Mouse (Mus musculus) B cell, adult 2 months (primary cell): Measurements from ENCODE around the gene Lin54.

Experiments used
- DNase-seq, 2 experiments: peaks; one replicate each; pipeline ENCODE4 v3.0.0; 2022

Gene Lin54

DNA sequence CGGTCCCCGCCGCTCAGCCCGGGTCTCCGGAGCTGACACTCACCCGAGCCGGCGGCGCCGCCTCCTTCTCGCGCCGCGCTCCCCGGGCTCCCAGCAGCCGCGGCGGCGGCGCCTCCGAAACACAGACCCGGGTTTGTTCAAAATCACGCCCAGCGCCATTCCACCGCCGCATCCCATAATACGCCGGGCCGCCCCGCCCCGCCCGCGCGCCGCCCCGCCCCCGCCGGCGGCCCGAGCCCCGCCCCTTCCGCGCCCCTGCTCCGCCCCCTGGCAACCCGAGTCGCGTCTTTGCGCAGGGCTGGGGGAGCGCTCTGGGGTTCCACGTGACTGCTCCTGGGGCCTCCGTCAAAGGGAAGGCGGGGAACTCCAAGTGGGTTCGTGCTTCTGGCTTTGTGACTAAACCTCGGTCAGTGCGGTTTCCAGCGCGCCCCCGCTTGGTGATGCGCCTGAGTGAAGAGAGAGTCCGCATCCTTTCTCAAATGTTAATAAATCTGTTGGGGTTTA, at the start of gene Lin54:
Gene Lin54, minus strand, starts transcription at position 182 of the 504 bp plus-strand sequence.
- DNase-seq, result peak; percentile 90 to 93

DNA sequence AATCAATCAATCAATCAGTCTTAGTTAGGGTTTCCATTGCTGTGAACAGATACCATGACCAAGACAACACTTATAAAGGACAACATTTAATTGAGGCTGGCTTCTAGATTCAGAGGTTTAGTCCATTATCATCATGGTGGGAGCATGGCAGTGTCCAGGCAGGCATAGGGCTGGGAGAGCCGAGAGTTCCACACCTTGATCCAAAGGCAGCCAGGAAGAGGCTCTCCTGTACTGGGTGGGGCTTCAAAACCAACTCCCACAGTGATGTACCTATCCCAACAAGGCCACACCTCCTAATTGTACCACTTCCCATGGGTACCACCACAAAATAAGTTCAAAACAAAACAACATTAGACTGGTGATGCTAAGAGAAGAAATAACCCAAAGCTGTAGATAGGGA, 49.7 kb upstream of the Lin54 start:
- DNase-seq, result no peak

GRCm38 (mm10) chr5:100549311-100549710, 48.9 kb upstream of the Lin54 start:
- no peak for DNase-seq

GRCm38 (mm10) chr5:100548236-100548635, 47.8 kb upstream of the Lin54 start:
- DNase-seq, result no peak

GRCm38 (mm10) chr5:100546294-100547080, 46.0 kb upstream of the Lin54 start:
- peak; percentile 63 for DNase-seq

GRCm38 (mm10) chr5:100536638-100537037, 36.2 kb upstream of the Lin54 start:
- DNase-seq, result peak; percentile 59 to 64

DNA sequence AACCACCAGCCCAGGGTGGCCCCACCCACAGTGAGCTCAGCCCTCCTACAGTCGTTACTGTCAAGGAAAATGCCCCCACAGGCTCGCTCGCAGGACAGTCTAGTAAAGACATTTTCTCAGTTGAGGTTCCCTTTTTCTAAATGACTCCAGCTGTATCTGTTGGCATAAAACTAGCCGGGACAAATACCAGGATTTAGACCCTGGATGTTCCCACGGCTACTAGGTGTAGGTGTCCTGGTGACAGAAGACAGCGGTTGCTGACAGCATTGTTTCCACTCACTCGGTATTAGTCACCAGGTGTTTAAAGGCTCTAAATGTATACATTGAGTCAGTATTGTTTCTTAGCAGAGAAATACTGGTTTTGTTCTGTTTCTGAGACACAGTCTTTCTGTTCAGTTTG, 35.4 kb upstream of the Lin54 start:
- DNase-seq, result no peak

- DNase-seq, result peak; percentile 68 to 72
These were observed 25.7 kb upstream of the Lin54 start for GRCm38 (mm10) chr5:100526164-100526563.

GRCm38 (mm10) chr5:100525620-100526019, 25.2 kb upstream of the Lin54 start:
- no peak for DNase-seq

DNA sequence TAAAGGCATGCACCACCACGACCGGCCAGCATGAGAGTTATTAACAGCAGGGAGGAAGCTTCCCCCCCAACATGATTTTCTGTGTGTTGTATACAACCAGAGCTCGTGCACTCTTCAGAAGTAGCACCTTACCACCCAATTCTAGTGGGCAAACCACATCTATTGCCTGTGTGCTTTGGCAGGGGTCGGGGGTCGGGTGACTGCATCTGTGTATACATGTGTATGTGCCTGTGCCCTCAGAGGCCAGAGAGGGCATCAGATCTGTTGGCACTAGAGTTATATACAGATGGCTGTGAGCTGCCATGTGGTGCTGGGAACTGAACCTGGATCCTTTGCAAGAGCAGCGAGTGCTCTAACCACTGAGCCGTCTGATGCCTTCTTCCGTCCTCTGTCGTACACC, 24.5 kb upstream of the Lin54 start:
- no peak for DNase-seq

DNA sequence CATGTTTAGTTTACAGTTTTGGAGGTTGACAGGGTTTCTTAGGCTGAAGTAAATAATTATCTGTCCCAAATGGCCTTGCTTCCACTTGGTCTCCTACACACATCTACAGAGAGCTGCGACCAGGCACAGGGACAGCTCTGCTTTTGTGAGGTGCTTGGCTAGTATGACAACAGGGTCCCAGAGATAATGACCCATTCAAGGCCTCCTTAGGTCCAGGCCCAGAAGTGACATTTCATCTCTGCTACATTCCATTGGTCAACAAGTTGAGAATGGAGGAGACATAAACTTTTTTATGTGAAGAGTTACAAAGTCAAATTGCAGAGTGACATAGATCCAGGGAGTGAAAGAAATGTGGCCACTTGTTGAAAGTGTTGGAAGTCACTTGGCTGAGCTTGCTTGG, 22.9 kb upstream of the Lin54 start:
- DNase-seq, result no peak

- no peak for DNase-seq
These were observed 19.8 kb upstream of the Lin54 start for GRCm38 (mm10) chr5:100520223-100520622.

DNA sequence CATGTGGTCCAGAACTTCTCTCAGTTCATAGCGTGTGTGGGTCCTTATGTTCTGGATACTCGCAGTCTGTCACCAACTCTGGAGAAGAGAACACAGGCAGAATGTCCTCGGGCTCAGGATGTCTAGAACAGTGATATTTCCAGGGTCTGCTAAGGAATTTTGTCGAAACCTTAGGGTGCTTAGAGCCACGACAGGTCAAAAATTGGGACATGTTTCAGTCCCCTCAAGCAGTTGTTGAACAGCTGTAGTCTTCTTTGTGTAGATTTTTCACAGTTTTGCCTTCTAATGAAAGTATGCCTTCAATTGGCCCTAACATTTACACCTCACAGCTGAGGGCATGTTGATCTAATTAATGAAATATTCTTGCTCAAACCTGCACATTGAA, 18.6 kb upstream of the Lin54 start:
- no peak for DNase-seq

DNA sequence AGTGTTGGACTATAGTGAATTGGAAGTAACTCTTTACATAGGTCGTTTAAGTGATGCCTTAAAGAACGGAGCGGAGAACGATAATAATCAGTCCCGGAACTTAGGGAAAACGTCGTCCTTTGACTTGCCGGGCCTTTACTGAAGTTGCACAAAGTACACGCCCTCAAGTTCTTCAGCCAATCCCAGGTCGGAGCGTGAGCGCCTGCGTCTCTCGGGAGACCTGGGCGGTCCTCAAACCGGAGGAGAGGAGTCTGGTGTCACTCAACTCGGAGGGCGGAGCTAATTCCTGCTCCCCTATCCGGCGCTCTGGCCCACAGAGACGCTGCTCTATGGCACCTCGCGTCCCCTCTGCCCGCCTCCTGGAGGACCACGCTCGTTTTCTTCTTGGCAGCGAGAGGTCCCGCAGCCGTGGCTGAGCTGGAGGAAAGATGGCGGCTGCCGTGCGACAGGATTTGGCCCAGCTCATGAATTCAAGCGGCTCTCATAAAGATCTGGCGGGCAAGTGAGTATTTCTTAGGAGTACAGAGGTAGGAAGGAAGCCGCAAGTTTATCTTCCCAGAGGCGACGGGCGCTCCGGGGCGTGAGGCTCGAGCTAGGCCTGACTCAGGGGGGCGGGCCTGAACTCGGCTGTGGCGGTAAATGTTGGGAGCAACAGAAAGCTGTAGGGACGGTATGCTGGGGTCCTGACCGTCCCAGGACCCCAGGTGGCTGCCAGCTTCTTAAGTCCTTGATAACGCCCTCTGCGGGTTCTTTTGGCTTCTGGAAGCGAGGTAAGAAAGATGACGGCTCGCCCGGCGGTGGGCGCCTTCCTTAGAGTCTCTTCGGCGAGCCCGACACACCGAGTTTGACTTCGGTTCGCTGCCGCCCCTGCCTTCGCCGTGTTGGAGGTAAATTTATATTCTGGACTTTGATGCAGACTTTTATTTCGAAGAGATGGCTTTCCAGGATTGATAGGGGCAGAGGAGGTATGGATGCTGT, 17.9 kb upstream of the Lin54 start, which contains the start of gene Cops4:
Gene Cops4, plus strand, starts transcription at position 261 of the 978 bp plus-strand sequence.
- peak; percentile 94 to 95 for DNase-seq

GRCm38 (mm10) chr5:100512576-100512975, 12.1 kb upstream of the Lin54 start:
- DNase-seq, result no peak

DNA sequence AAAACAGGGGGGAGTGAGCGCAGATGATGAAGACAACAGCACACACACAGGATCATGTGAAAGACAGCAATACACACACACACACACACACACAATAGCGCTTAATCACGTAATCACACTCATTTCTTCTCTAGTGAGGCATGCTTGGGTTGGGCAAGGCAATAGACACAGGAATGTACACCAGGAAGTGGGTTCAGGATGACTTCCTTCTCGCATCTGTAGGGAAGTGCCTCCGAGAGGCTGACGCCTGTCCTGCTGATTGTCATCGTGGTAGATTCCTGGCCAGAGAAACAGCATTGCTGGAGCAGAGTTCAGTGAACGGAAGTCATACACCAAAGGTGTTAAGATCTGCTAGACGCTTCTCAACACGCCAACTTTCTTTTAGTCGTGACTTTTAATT, 8.8 kb upstream of the Lin54 start:
- DNase-seq, result no peak

DNA sequence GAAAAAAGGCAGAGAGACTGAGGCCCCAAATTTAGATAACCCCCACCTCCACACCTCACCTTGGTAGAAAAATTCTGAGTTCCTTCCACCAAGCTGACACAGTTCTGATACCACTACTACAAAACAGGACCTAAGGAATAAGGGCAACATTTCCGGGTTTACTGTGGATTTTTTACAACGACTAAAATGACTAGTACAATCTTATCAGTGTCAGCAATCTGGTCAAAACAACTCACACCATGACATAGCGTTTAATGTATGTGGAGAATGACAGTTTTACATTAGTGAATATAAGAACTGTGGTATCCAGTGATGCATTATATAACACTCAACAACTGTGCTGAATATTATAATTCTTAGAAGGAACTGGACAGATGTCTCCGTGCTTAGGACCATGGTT, 828 bp upstream of the Lin54 start:
- no peak for DNase-seq

- DNase-seq, result peak; percentile 50 to 58
These were observed 571 bp downstream of the Lin54 start for GRCm38 (mm10) chr5:100499831-100500304.

DNA sequence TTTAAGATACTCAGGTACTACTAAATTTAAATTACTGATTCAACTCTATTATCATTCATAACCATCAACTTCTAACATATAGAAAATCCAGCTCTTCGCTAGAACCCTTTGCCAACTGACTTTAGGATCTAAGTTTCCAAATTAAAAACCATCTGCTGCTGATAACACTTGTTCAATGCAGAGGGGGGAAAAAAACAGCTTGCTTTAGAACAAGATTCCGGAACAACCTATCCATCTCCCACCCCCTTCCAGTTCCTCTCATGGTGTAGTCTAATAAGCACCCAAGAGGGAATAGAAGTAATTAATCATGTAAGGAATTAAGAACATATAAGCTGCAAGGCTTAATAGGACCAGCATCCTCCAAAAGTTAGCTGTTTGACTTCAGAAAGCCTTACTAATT, 1.2 kb downstream of the Lin54 start:
- no peak for DNase-seq

- DNase-seq, result peak; percentile 79 to 81
These were observed 1.8 kb downstream of the Lin54 start for GRCm38 (mm10) chr5:100498436-100499180.

DNA sequence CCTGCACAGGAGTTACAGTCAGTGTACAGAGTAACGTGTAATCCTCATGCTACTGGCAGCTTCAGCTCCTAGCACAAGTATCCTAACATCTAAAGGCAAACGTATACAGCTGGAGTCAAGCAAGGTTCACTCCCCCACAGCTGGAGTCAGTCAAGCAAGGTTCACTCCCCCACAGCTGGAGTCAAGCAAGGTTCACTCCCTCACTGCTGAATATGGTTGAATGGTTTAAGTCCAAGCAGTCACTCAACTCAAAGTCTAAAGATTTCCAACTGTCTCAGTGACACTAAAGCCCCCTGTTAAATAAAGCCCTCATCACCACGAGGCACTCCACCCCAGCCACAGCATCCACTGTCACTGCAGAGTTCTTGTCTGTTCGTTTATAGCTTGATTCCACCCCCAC, 8.7 kb downstream of the Lin54 start:
- no peak for DNase-seq

GRCm38 (mm10) chr5:100489340-100489739, 11.1 kb downstream of the Lin54 start:
- no peak for DNase-seq

- DNase-seq, result no peak
These were observed 12.2 kb downstream of the Lin54 start for GRCm38 (mm10) chr5:100488231-100488630.
